Mouse (Mus musculus): ENCODE results near the gene Cbs. TPM values are rescaled to one million over a fixed set of nuclear protein-coding genes. Genes with fewer than 3 reads are reported as not detected.

The Cbs gene
- polyA plus RNA-seq, 1 experiment from 2014 or later: 3.9 TPM

Small RNA genes within 50 kb of the gene (microRNA-seq; reads per million reads assigned to microRNA genes)
- gene Gm24970 (ENCODE audit: borderline number of aligned reads): not detected

Other genes starting within 250 kb of the Cbs start
- 29.3 and 31.7 TPM in 2 replicates for gene Wdr4, start 117.3 kb downstream of the Cbs start, polyA plus RNA-seq (2014; fragmentation: Nextera tagmentation; extraction: Ambion mirVana)
- gene Ndufv3, start 117.1 kb downstream of the Cbs start, polyA plus RNA-seq (2014; fragmentation: Nextera tagmentation; extraction: Ambion mirVana): 283 and 316 TPM in 2 replicates
- 31.1 and 31.3 TPM in 2 replicates for gene Pknox1, start 72.5 kb downstream of the Cbs start, polyA plus RNA-seq (2014; fragmentation: Nextera tagmentation; extraction: Ambion mirVana)
- gene U2af1, start 21.7 kb upstream of the Cbs start, polyA plus RNA-seq (2014; fragmentation: Nextera tagmentation; extraction: Ambion mirVana): 134 and 139 TPM in 2 replicates
- 0.41 and 0.89 TPM in 2 replicates for gene Cryaa, start 40.6 kb upstream of the Cbs start, polyA plus RNA-seq (2014; fragmentation: Nextera tagmentation; extraction: Ambion mirVana)
- gene Sik1, start 218.6 kb upstream of the Cbs start, polyA plus RNA-seq (2014; fragmentation: Nextera tagmentation; extraction: Ambion mirVana): 25.1 and 27.8 TPM in 2 replicates

Data from embryonic facial prominence, embryonic 14.5 days (tissue).